Mouse (Mus musculus) liver, embryonic 11.5 days (tissue): Measurements from ENCODE around the gene 1700029J07Rik. TPM values are rescaled to one million over a fixed set of nuclear protein-coding genes. Genes with fewer than 3 reads are reported as not detected.

Source experiments
- ATAC-seq: fragments of 200-750 bp; cut with Nextera tagmentation; replicated peaks from 2 replicates; pipeline ENCODE4 v1.8.0; 2017; ENCODE audit warnings: moderate number of reproducible peaks, mild to moderate bottlenecking, moderate TSS enrichment, moderate library complexity; ENCODE audit not compliant: low FRiP score
- DNase-seq: peaks from one replicate; pipeline ENCODE4 v3.0.0-alpha.2; 2017; ENCODE audit warnings: low spot score
- H3K27ac ChIP-seq: fragments of 300-500 bp; sonication (generic); 2 replicates; pipeline ENCODE4 v1.5.1; 2014; ENCODE audit warnings: mild to moderate bottlenecking, low read depth, low read length, control low read depth
- H3K27me3 ChIP-seq: fragments of 300-500 bp; sonication (generic); replicated peaks from 2 replicates; pipeline ENCODE4 v1.6.1; 2014; ENCODE audit warnings: low read length, mixed read lengths; ENCODE audit not compliant: control insufficient read depth, insufficient read depth
- H3K36me3 ChIP-seq: fragments of 300-500 bp; sonication (generic); 2 replicates; pipeline ENCODE4 v1.6.1; 2014; ENCODE audit warnings: mild to moderate bottlenecking, low read length, moderate library complexity, mixed read lengths; ENCODE audit not compliant: control insufficient read depth, insufficient read depth
- H3K4me1 ChIP-seq: fragments of 300-500 bp; sonication (generic); replicated peaks from 2 replicates; pipeline ENCODE4 v1.6.1; 2014; ENCODE audit warnings: low read length, mixed read lengths; ENCODE audit not compliant: control insufficient read depth, insufficient read depth
- H3K4me2 ChIP-seq: fragments of 300-500 bp; sonication (generic); 2 replicates; pipeline ENCODE4 v1.6.1; 2014; ENCODE audit warnings: mild to moderate bottlenecking, control low read depth, moderate library complexity
- H3K4me3 ChIP-seq: fragments of 300-500 bp; sonication (generic); 2 replicates; pipeline ENCODE4 v1.5.1; 2014; ENCODE audit warnings: low read depth, low read length, control low read depth
- H3K9ac ChIP-seq: fragments of 300-500 bp; sonication (generic); 2 replicates; pipeline ENCODE4 v1.6.1; 2014; ENCODE audit warnings: low read depth, low read length, control low read depth
- H3K9me3 ChIP-seq: fragments of 300-500 bp; sonication (generic); 2 replicates; pipeline ENCODE4 v1.6.1; 2016; ENCODE audit warnings: low read length, inconsistent platforms, mixed read lengths; ENCODE audit not compliant: control insufficient read depth
- WGBS: fragments of 180-500 bp; shearing (Covaris S2); extraction: QIAGEN DNeasy Blood & Tissue Kit; methylation state at CpG from one replicate; pipeline ENCODE4 v1.1.7; 2014; 5-methylcytosine and 5-hydroxymethylcytosine counted together
- polyA plus RNA-seq: library from polyadenylated mRNA; unstranded; fragments of >200 nt; fragmentation: Nextera tagmentation; extraction: Ambion mirVana; gene quantifications from 2 replicates; pipeline ENCODE4 v1.2.1, GENCODE M21; 2014

1700029J07Rik gene
- polyA plus RNA-seq, 1 experiment from 2014 or later = 2.0 TPM

- Histone ChIP-seq H3K9me3 (no peaks in the 10 kb centered on the region), H3K9ac (peak overlapping the region; percentile 78), H3K27me3 (no peaks in the 10 kb centered on the region), H3K4me1 (peaks cover 6% of the 10 kb centered on the region; the same call in 1 of the 2 replicates), H3K36me3 (peaks cover 15% of the 10 kb centered on the region), H3K4me2 (peak overlapping the region; percentile 85), H3K4me3 (peak overlapping the region; percentile 74), H3K27ac (no peak overlapping the region)
- DNase-seq (no peak), ATAC-seq (peak; percentile 47)
- WGBS = 53% methylated on average over 11 of the region's 11 CpGs
Measured at GRCm38 (mm10) chr8:45975837-45976468, 901 bp upstream of the 1700029J07Rik start.

- H3K4me2 ChIP-seq = peak overlapping the region; percentile 85
- H3K4me1 ChIP-seq = peaks cover 6% of the 10 kb centered on the region; the same call in 1 of the 2 replicates
- peaks cover 10% of the 10 kb centered on the region for H3K36me3 ChIP-seq
- H3K27ac ChIP-seq = no peak overlapping the region
- DNase-seq (no peak), ATAC-seq (no peak)
- H3K4me3 ChIP-seq = peak overlapping the region; percentile 74; the same call in 1 of the 2 replicates
- H3K9ac ChIP-seq = peak overlapping the region; percentile 78; the same call in 1 of the 2 replicates
- H3K9me3 ChIP-seq = no peaks in the 10 kb centered on the region
- 77% methylated on average over 8 of the region's 8 CpGs for WGBS
- H3K27me3 ChIP-seq = no peaks in the 10 kb centered on the region
Measured at GRCm38 (mm10) chr8:45973988-45974505, 1.0 kb downstream of the 1700029J07Rik start.

- Histone ChIP-seq H3K9ac (no peak overlapping the region), H3K27ac (no peak overlapping the region), H3K4me1 (peaks cover under 1% of the 10 kb centered on the region; the same call in 1 of the 2 replicates), H3K36me3 (no peaks in the 10 kb centered on the region), H3K27me3 (no peaks in the 10 kb centered on the region), H3K4me2 (no peak overlapping the region), H3K4me3 (no peak overlapping the region), H3K9me3 (no peaks in the 10 kb centered on the region)
- 93% methylated on average over 12 of the region's 12 CpGs for WGBS
- ATAC-seq = no peak
- no peak for DNase-seq
Measured at GRCm38 (mm10) chr8:45970894-45971293, 4.2 kb downstream of the 1700029J07Rik start.

DNA sequence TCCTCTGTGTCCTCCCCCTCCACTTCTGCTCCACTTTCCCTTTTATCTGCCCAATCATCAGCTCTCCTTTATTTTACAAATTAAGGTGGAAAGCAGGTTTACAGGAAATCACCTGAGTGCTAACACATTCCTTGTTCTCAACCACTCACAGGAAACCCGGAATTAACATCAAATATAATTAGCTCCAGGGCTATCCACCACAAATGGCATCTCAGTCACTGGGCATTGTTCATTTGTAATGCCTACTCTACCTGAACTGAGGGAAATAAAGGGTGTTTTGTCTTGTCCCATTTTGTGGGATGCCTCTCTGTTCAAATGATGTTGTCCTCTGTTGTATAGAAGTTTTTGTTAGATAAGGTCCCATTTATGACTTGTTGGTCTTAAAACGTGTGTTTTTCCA lies 24.4 kb downstream of the 1700029J07Rik start:
- Histone ChIP-seq H3K4me2 (no peak overlapping the region), H3K27ac (no peak overlapping the region), H3K9me3 (no peaks in the 10 kb centered on the region), H3K9ac (no peak overlapping the region), H3K4me3 (no peak overlapping the region), H3K36me3 (no peaks in the 10 kb centered on the region), H3K4me1 (no peaks in the 10 kb centered on the region), H3K27me3 (no peaks in the 10 kb centered on the region)
- DNase-seq (no peak), ATAC-seq (no peak)
- 46% methylated on average over 2 of the region's 2 CpGs for WGBS

GRCm38 (mm10) chr8:45946283-45946682 lies 28.8 kb downstream of the 1700029J07Rik start:
- Histone ChIP-seq H3K9ac (no peak overlapping the region), H3K36me3 (no peaks in the 10 kb centered on the region), H3K9me3 (no peaks in the 10 kb centered on the region), H3K4me1 (no peaks in the 10 kb centered on the region), H3K4me2 (no peak overlapping the region), H3K27ac (no peak overlapping the region), H3K27me3 (no peaks in the 10 kb centered on the region), H3K4me3 (no peak overlapping the region)
- 85% methylated on average over 4 of the region's 4 CpGs for WGBS
- ATAC-seq (no peak), DNase-seq (no peak)

GRCm38 (mm10) chr8:45936986-45937385 lies 38.1 kb downstream of the 1700029J07Rik start:
- Histone ChIP-seq H3K4me3 (no peak overlapping the region), H3K27me3 (no peaks in the 10 kb centered on the region), H3K9me3 (no peaks in the 10 kb centered on the region), H3K36me3 (no peaks in the 10 kb centered on the region), H3K9ac (no peak overlapping the region), H3K27ac (no peak overlapping the region), H3K4me2 (no peak overlapping the region), H3K4me1 (no peaks in the 10 kb centered on the region)
- ATAC-seq (no peak), DNase-seq (no peak)
- 85% methylated on average over 9 of the region's 9 CpGs for WGBS

DNA sequence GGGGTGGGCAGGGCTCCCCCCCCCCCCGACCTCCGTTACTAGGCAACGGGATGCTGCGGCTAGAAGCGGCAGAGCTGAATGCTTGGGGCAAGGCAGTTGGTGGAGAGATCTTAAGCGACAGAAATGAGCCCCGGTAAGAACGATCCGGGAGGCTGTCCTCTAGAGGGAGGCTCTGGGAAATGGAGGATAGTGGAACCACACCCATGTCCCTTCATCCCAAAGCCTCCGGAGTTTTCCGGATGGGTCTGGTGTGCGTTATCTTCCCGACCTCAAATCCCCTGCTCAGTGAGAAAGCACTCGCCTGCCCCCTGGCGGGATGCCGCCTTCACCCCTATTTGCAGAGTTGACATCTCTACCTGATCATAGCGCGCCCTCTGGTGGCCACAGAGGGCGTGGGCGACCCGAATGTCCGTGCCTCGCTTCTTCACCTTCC lies 40.5 kb downstream of the 1700029J07Rik start, which contains the start of gene Ccdc110:
Gene Ccdc110, plus strand, starts transcription at position 38 of the 433 bp plus-strand sequence.
- no peak within 1 kb of the TSS for H3K9ac ChIP-seq
- no peaks in the 10 kb centered on the region for H3K36me3 ChIP-seq
- no peak within 1 kb of the TSS for H3K27ac ChIP-seq
- peak within 1 kb of the TSS; percentile 35 for H3K4me2 ChIP-seq
- H3K4me1 ChIP-seq = no peaks in the 10 kb centered on the region
- 0 out of 2 replicates have a peak, but pooled peaks cover 6% of the 10 kb centered on the region for H3K9me3 ChIP-seq
- ATAC-seq (peak; percentile 69), DNase-seq (peak; percentile 90)
- H3K4me3 ChIP-seq = no peak within 1 kb of the TSS
- H3K27me3 ChIP-seq = no peaks in the 10 kb centered on the region
- WGBS = 9% methylated on average over 23 of the region's 23 CpGs

DNA sequence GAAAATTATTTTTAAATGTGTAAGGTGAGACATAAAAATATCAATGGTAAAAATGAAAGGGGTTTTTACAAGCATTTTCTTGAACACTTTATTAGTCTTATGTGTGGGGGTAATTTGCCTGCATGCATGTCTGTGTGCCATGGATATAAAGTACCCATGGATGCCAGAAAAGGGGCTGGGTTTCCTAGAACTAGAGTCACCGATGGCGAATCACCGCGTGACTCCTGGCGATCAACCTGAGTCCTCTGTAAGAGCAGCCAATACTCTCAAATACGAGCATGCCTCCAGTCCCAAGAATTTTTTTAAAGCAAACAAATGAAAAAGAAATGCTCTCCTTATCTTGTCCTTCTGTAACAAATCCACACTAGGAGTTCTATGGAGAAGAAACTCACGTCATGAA lies 52.9 kb downstream of the 1700029J07Rik start:
- Histone ChIP-seq H3K27ac (no peak overlapping the region), H3K9ac (no peak overlapping the region), H3K4me3 (no peak overlapping the region), H3K4me2 (no peak overlapping the region), H3K9me3 (peaks cover 2% of the 10 kb centered on the region; the same call in 1 of the 2 replicates), H3K4me1 (no peaks in the 10 kb centered on the region), H3K36me3 (no peaks in the 10 kb centered on the region), H3K27me3 (no peaks in the 10 kb centered on the region)
- 95% methylated on average over 7 of the region's 7 CpGs for WGBS
- no peak for DNase-seq
- ATAC-seq = no peak

DNA sequence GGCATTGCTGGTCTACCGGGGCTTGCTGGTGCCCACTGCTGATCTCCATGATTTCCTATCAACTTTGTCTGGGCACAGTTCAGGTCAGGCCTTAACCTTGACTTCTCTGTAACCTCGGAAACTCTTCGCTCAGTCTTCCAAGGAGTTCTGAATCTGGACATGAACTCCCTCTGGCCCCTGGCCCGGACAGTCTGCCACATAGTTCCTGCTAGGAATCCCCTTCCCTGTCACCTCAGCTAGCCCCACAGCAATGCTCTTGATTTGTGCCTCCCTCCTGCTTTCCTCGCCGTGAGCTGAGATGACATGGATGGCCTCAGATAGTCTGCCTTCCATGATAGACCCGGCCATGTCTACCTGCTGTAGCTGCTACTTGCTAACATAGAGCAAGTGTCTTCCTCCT lies 54.7 kb downstream of the 1700029J07Rik start:
- H3K9me3 ChIP-seq = peaks cover 2% of the 10 kb centered on the region; the same call in 1 of the 2 replicates
- H3K4me3 ChIP-seq = no peak overlapping the region
- H3K4me1 ChIP-seq = no peaks in the 10 kb centered on the region
- H3K27ac ChIP-seq = no peak overlapping the region
- H3K36me3 ChIP-seq = 0 out of 2 replicates have a peak, but pooled peaks cover 2% of the 10 kb centered on the region
- no peaks in the 10 kb centered on the region for H3K27me3 ChIP-seq
- WGBS = 83% methylated on average over 7 of the region's 7 CpGs
- ATAC-seq (no peak), DNase-seq (no peak)
- no peak overlapping the region for H3K4me2 ChIP-seq
- H3K9ac ChIP-seq = no peak overlapping the region
